In the genomic region with DNA sequence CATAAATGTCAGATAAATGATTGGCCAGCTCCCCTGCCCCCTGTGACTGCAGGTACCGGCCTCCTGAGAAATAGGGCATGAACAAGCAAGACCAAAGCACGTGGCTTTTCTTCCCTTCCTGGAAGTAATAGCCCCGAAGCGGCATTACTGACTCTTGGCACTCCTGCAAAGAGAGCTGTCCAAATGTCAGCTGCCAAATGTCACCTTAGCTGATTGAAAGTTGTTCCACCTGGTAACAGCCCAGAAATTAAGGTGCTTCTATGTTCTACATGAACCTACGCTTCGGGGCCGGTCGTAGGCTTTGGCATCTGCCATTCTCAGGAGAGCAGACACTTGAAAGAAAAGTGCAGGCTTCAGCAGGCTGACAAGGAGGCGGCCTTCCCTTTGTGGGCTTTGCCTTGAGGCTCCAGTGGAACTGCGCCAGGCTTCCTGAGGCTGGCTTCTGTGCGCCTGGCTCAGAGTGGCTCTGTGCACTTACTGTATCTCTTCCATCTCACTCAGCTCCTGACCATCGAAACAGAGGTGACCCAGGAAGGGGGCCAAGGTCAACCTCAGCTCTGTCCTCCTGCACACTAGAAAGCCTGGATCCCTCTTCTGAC, we compare ENCODE assay signal across 10 mouse cellular contexts. TPM values are rescaled to one million over a fixed set of nuclear protein-coding genes. Genes with fewer than 3 reads are reported as not detected.
DNase-seq lines count a peak whose midpoint lies in the region; ATAC-seq lines count a peak whose summit lies in the region.
"Had no signal": no experiment of that assay in that cellular context is flagged by ENCODE, and none has a peak within 500 bp of the region (broad histone marks: within the 10 kb centered on the region; RNA-seq: fewer than 3 reads in every experiment).

No protein-coding gene starts in this region.

- H3K9ac ChIP-seq in heart, embryonic 12.5 days = no peak overlapping the region
- H3K9ac ChIP-seq in forebrain, embryonic 12.5 days = no peak overlapping the region

- H3K4me2 ChIP-seq in heart, embryonic 12.5 days = no peak overlapping the region
- no peak overlapping the region for H3K4me2 ChIP-seq in forebrain, embryonic 12.5 days

- intact Hi-C loops in left cerebral cortex, postnatal 25 days (cut with DNase I) = no loop called here

- ATAC-seq in heart, embryonic 12.5 days (ENCODE audit: insufficient number of reproducible peaks, low FRiP score) = no peak
- ATAC-seq in forebrain, embryonic 12.5 days (ENCODE audit: low FRiP score) = no peak
- ATAC-seq: CD4-positive, CD25-positive, alpha-beta regulatory T cell, adult 4 months had no signal

- peaks cover 12% of the 10 kb centered on the region for H3K4me1 ChIP-seq in heart, embryonic 12.5 days (replicated peaks)
- H3K4me1 ChIP-seq in forebrain, embryonic 12.5 days = no peaks in the 10 kb centered on the region

- H3K4me3 ChIP-seq in heart, embryonic 12.5 days = no peak overlapping the region
- H3K4me3 ChIP-seq in forebrain, embryonic 12.5 days (replicated peaks) = no peak overlapping the region

- no peaks in the 10 kb centered on the region for H3K27me3 ChIP-seq in heart, embryonic 12.5 days (replicated peaks)
- H3K27me3 ChIP-seq in forebrain, embryonic 12.5 days = no peaks in the 10 kb centered on the region

- peaks cover 4% of the 10 kb centered on the region; the same call in 1 of the 2 replicates for H3K9me3 ChIP-seq in heart, embryonic 12.5 days (replicated peaks)
- H3K9me3 ChIP-seq in forebrain, embryonic 12.5 days = no peaks in the 10 kb centered on the region

- DNase-seq in heart, postnatal 4 days = peak; percentile 18
- DNase-seq in NIH3T3 (ENCODE audit: low read depth) = peak; percentile 15
- DNase-seq in cerebellum, adult 11-12 months = peak; percentile 80
- peak; percentile 23 to 27 for DNase-seq in kidney, postnatal 4 days
- DNase-seq in left cerebral cortex, postnatal 25 days (ENCODE audit: low spot score in 2 of 2) = no peak
- DNase-seq in urinary bladder, postnatal 25 days (ENCODE audit: low spot score) = no peak
- DNase-seq: retina, postnatal 1 day had no signal

- no peak overlapping the region for H3K27ac ChIP-seq in heart, embryonic 12.5 days (ENCODE audit: poor library complexity, severe bottlenecking)
- H3K27ac ChIP-seq in forebrain, embryonic 12.5 days = no peak overlapping the region

- no peaks in the 10 kb centered on the region for H3K36me3 ChIP-seq in heart, embryonic 12.5 days
- H3K36me3 ChIP-seq in forebrain, embryonic 12.5 days (replicated peaks) = no peaks in the 10 kb centered on the region

- 62% methylated on average over 12 of the region's 12 CpGs for WGBS in heart, embryonic 12.5 days
- WGBS in forebrain, embryonic 12.5 days = 84% methylated on average over 12 of the region's 12 CpGs

RNA-seq across cellular contexts. Expression of gene Kdm8, which starts 16.9 kb away (rescaled TPM):
- 1 to 10 TPM; 4.4 to 5.3 TPM for total RNA-seq in heart, postnatal 4 days (2021)
- polyA plus RNA-seq in heart, embryonic 12.5 days (2016; fragmentation: Nextera tagmentation; extraction: Ambion mirVana) = 5.9 and 7.0 TPM in 2 replicates
- 1 to 10 TPM; 3.8 to 4.7 TPM for total RNA-seq in left cerebral cortex, postnatal 25 days (2021)
- 8.4 and 10.9 TPM in 2 replicates for polyA plus RNA-seq in forebrain, embryonic 12.5 days (2016; fragmentation: Nextera tagmentation; extraction: Ambion mirVana)

Comparison
In these comparisons a context has a peak if more than half of its experiments do, and no peak if none do; other contexts are left out.
1. DNase-seq: peak in heart, postnatal 4 days (single experiment), NIH3T3 (single experiment), cerebellum, adult 11-12 months (single experiment) and kidney, postnatal 4 days (2 of 2); none in left cerebral cortex, postnatal 25 days (0 of 2) and urinary bladder, postnatal 25 days (single experiment).